Mouse (Mus musculus): ENCODE measurements at regions not wholly inside any gene's neighbourhood (a gene's known extent, or its start where the extent isn't known, plus 50 kb on each side); places are given as distances from the start of the nearest gene placed in this dataset.

GRCm38 (mm10) chr8:78023936-78024335, 189.2 kb upstream of the Ttc29 start:
- no peak for ATAC-seq
- H3K9ac ChIP-seq (replicated peaks), result no peak overlapping the region
- no peak overlapping the region for H3K4me2 ChIP-seq (ENCODE audit: low read depth, low read length)
- no peak for DNase-seq
- TF ChIP-seq CTCF (IDR thresholded peaks at IDR 0.05; ENCODE audit: low read depth) (no peak), EP300 (IDR thresholded peaks at IDR 0.05; ENCODE audit: low read depth) (no peak)
- H3K36me3 ChIP-seq (replicated peaks; ENCODE audit: insufficient read depth, low read length), result no peaks in the 10 kb centered on the region
- H3K27ac ChIP-seq (ENCODE audit: low read depth), result no peak overlapping the region
- WGBS (ENCODE audit: insufficient replicate concordance), result 60% methylated on average over 4 of the region's 4 CpGs
- 0 out of 2 replicates have a peak, but pooled peaks cover 3% of the 10 kb centered on the region for H3K4me1 ChIP-seq (ENCODE audit: insufficient read depth)
- H3K9me3 ChIP-seq (ENCODE audit: low read length), result no peaks in the 10 kb centered on the region
- no peaks in the 10 kb centered on the region for H3K27me3 ChIP-seq (ENCODE audit: insufficient read depth, low read length)
- no peak overlapping the region for H3K4me3 ChIP-seq (ENCODE audit: low read depth, low read length)

- TF ChIP-seq CTCF (IDR thresholded peaks at IDR 0.05; ENCODE audit: low read depth) (no peak), EP300 (IDR thresholded peaks at IDR 0.05; ENCODE audit: low read depth) (no peak)
- H3K27me3 ChIP-seq (ENCODE audit: insufficient read depth, low read length), result no peaks in the 10 kb centered on the region
- H3K36me3 ChIP-seq (replicated peaks; ENCODE audit: insufficient read depth, low read length), result no peaks in the 10 kb centered on the region
- ATAC-seq (no peak), DNase-seq (no peak)
- H3K27ac ChIP-seq (ENCODE audit: low read depth), result no peak overlapping the region
- WGBS (ENCODE audit: insufficient replicate concordance), result 68% methylated on average over 5 of the region's 5 CpGs
- no peaks in the 10 kb centered on the region for H3K9me3 ChIP-seq (ENCODE audit: low read length)
- H3K9ac ChIP-seq (replicated peaks), result no peak overlapping the region
- H3K4me2 ChIP-seq (ENCODE audit: low read depth, low read length), result no peak overlapping the region
- H3K4me3 ChIP-seq (ENCODE audit: low read depth, low read length), result no peak overlapping the region
- 0 out of 2 replicates have a peak, but pooled peaks cover 3% of the 10 kb centered on the region for H3K4me1 ChIP-seq (ENCODE audit: insufficient read depth)
Measured at GRCm38 (mm10) chr8:78024964-78025363, 188.1 kb upstream of the Ttc29 start.

- ATAC-seq (no peak), DNase-seq (no peak)
- H3K9ac ChIP-seq (replicated peaks), result no peak overlapping the region
- H3K27me3 ChIP-seq (ENCODE audit: insufficient read depth, low read length), result no peaks in the 10 kb centered on the region
- no peak overlapping the region for H3K4me2 ChIP-seq (ENCODE audit: low read depth, low read length)
- H3K4me3 ChIP-seq (ENCODE audit: low read depth, low read length), result no peak overlapping the region
- H3K27ac ChIP-seq (ENCODE audit: low read depth), result no peak overlapping the region
- no peaks in the 10 kb centered on the region for H3K9me3 ChIP-seq (ENCODE audit: low read length)
- no peaks in the 10 kb centered on the region for H3K36me3 ChIP-seq (replicated peaks; ENCODE audit: insufficient read depth, low read length)
- 0 out of 2 replicates have a peak, but pooled peaks cover 3% of the 10 kb centered on the region for H3K4me1 ChIP-seq (ENCODE audit: insufficient read depth)
- no peak for TF ChIP-seq CTCF (IDR thresholded peaks at IDR 0.05; ENCODE audit: low read depth)
- TF ChIP-seq EP300 (IDR thresholded peaks at IDR 0.05; ENCODE audit: low read depth), result no peak
- WGBS (ENCODE audit: insufficient replicate concordance), result 65% methylated on average over 2 of the region's 2 CpGs
Measured at GRCm38 (mm10) chr8:78027371-78027770, 185.7 kb upstream of the Ttc29 start.

GRCm38 (mm10) chr8:78028928-78029327, 184.2 kb upstream of the Ttc29 start:
- no peak overlapping the region for H3K4me3 ChIP-seq (ENCODE audit: low read depth, low read length)
- no peak overlapping the region for H3K9ac ChIP-seq (replicated peaks)
- H3K4me2 ChIP-seq (ENCODE audit: low read depth, low read length), result no peak overlapping the region
- ATAC-seq, result no peak
- H3K9me3 ChIP-seq (ENCODE audit: low read length), result no peaks in the 10 kb centered on the region
- 68% methylated on average over 1 of the region's 1 CpGs for WGBS (ENCODE audit: insufficient replicate concordance)
- no peaks in the 10 kb centered on the region for H3K27me3 ChIP-seq (ENCODE audit: insufficient read depth, low read length)
- no peak for DNase-seq
- no peaks in the 10 kb centered on the region for H3K36me3 ChIP-seq (replicated peaks; ENCODE audit: insufficient read depth, low read length)
- no peak for TF ChIP-seq EP300 (IDR thresholded peaks at IDR 0.05; ENCODE audit: low read depth)
- H3K4me1 ChIP-seq (ENCODE audit: insufficient read depth), result no peaks in the 10 kb centered on the region
- no peak overlapping the region for H3K27ac ChIP-seq (ENCODE audit: low read depth)

- 76% methylated on average over 4 of the region's 4 CpGs for WGBS (ENCODE audit: insufficient replicate concordance)
- H3K4me1 ChIP-seq (ENCODE audit: insufficient read depth), result no peaks in the 10 kb centered on the region
- no peak overlapping the region for H3K27ac ChIP-seq (ENCODE audit: low read depth)
- H3K27me3 ChIP-seq (ENCODE audit: insufficient read depth, low read length), result no peaks in the 10 kb centered on the region
- H3K4me2 ChIP-seq (ENCODE audit: low read depth, low read length), result no peak overlapping the region
- H3K4me3 ChIP-seq (ENCODE audit: low read depth, low read length), result no peak overlapping the region
- ATAC-seq (no peak), DNase-seq (no peak)
- TF ChIP-seq CTCF (IDR thresholded peaks at IDR 0.05; ENCODE audit: low read depth), result no peak
- no peak for TF ChIP-seq EP300 (IDR thresholded peaks at IDR 0.05; ENCODE audit: low read depth)
- no peak overlapping the region for H3K9ac ChIP-seq (replicated peaks)
- no peaks in the 10 kb centered on the region for H3K36me3 ChIP-seq (replicated peaks; ENCODE audit: insufficient read depth, low read length)
- H3K9me3 ChIP-seq (ENCODE audit: low read length), result no peaks in the 10 kb centered on the region
Measured at GRCm38 (mm10) chr8:78031811-78032210, 181.3 kb upstream of the Ttc29 start.

GRCm38 (mm10) chr8:78034687-78035086, 178.4 kb upstream of the Ttc29 start:
- DNase-seq (no peak), ATAC-seq (no peak)
- Histone ChIP-seq H3K27me3 (ENCODE audit: insufficient read depth, low read length) (no peaks in the 10 kb centered on the region), H3K9me3 (ENCODE audit: low read length) (no peaks in the 10 kb centered on the region), H3K4me2 (ENCODE audit: low read depth, low read length) (no peak overlapping the region), H3K27ac (ENCODE audit: low read depth) (no peak overlapping the region), H3K9ac (replicated peaks) (no peak overlapping the region), H3K4me3 (ENCODE audit: low read depth, low read length) (no peak overlapping the region), H3K36me3 (replicated peaks; ENCODE audit: insufficient read depth, low read length) (no peaks in the 10 kb centered on the region), H3K4me1 (ENCODE audit: insufficient read depth) (no peaks in the 10 kb centered on the region)
- 63% methylated on average over 4 of the region's 4 CpGs for WGBS (ENCODE audit: insufficient replicate concordance)
- TF ChIP-seq EP300 (IDR thresholded peaks at IDR 0.05; ENCODE audit: low read depth) (no peak), CTCF (IDR thresholded peaks at IDR 0.05; ENCODE audit: low read depth) (0 out of 2 replicates have a peak, but pooled peaks have one; percentile 5)

GRCm38 (mm10) chr8:78037218-78037617, 175.9 kb upstream of the Ttc29 start:
- Histone ChIP-seq H3K4me2 (ENCODE audit: low read depth, low read length) (no peak overlapping the region), H3K9me3 (ENCODE audit: low read length) (no peaks in the 10 kb centered on the region), H3K36me3 (replicated peaks; ENCODE audit: insufficient read depth, low read length) (no peaks in the 10 kb centered on the region), H3K27ac (ENCODE audit: low read depth) (no peak overlapping the region), H3K4me1 (ENCODE audit: insufficient read depth) (no peaks in the 10 kb centered on the region), H3K9ac (replicated peaks) (no peak overlapping the region), H3K27me3 (ENCODE audit: insufficient read depth, low read length) (no peaks in the 10 kb centered on the region), H3K4me3 (ENCODE audit: low read depth, low read length) (no peak overlapping the region)
- TF ChIP-seq CTCF (IDR thresholded peaks at IDR 0.05; ENCODE audit: low read depth) (no peak), EP300 (IDR thresholded peaks at IDR 0.05; ENCODE audit: low read depth) (no peak)
- ATAC-seq (no peak), DNase-seq (no peak)
- 64% methylated on average over 1 of the region's 1 CpGs for WGBS (ENCODE audit: insufficient replicate concordance)
